ENCODE assay signal across 9 mouse cellular contexts in the genomic region with DNA sequence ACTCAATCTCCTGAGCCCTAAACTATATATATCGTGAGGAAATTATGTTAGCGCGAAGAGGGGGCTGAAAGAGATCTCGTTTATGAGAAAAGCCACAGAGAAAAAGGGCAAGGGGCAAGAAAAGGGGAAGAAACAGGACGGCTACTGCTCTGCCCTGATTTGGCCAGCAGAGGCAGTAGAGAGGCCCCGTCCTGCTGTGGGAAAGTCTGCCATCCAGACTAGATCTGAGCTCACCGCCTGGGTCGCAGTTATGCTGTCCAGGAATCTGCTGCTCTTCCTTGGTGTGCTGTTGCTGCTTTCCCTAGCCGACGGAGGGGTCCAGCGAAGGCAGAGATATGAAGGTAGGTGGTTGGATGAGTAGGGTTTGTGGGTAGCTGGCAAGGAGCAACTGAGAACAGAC. TPM values are rescaled to one million over a fixed set of nuclear protein-coding genes. Genes with fewer than 3 reads are reported as not detected.
DNase-seq lines count a peak whose midpoint lies in the region; ATAC-seq lines count a peak whose summit lies in the region.
"Had no signal": no experiment of that assay in that cellular context is flagged by ENCODE, and none has a peak within 500 bp of the region (broad histone marks: within the 10 kb centered on the region; RNA-seq: fewer than 3 reads in every experiment).

A gene (plus strand): TSS at position 189 of the 400 bp plus-strand sequence.

- no peaks in the 10 kb centered on the region for H3K4me1 ChIP-seq in heart, embryonic 12.5 days (replicated peaks)

- no peak for ATAC-seq in heart, embryonic 12.5 days (ENCODE audit: insufficient number of reproducible peaks, low FRiP score)

- H3K4me2 ChIP-seq in heart, embryonic 12.5 days: no peak within 1 kb of the TSS

- H3K9me3 ChIP-seq in heart, embryonic 12.5 days (replicated peaks): no peaks in the 10 kb centered on the region

- WGBS in heart, embryonic 12.5 days: 14% methylated on average over 11 of the region's 11 CpGs

- DNase-seq in heart, adult 8-10 months (ENCODE audit: low spot score): peak; percentile 6
- peak; percentile 44 for DNase-seq in 3T3-L1 (ENCODE audit: low read depth, low spot score)
- peak; percentile 6 for DNase-seq in T-cell, adult 2 months (ENCODE audit: low spot score)
- DNase-seq in embryo, embryonic 10.5 days (ENCODE audit: low spot score): peak; percentile 78
- peak; percentile 22 to 74 for DNase-seq in kidney, postnatal 36 days
- DNase-seq in natural killer cell, adult 2 months (ENCODE audit: low spot score in 2 of 2): peak; percentile 19 to 50
- DNase-seq in thymus, postnatal 4 days: peak; percentile 77

- H3K27ac ChIP-seq in heart, embryonic 12.5 days (ENCODE audit: poor library complexity, severe bottlenecking): no peak within 1 kb of the TSS

- H3K4me3 ChIP-seq in heart, embryonic 12.5 days: no peak within 1 kb of the TSS

- H3K9ac ChIP-seq in heart, embryonic 12.5 days: no peak within 1 kb of the TSS

- no peaks in the 10 kb centered on the region for H3K27me3 ChIP-seq in heart, embryonic 12.5 days (replicated peaks)

- H3K36me3 ChIP-seq in heart, embryonic 12.5 days: no peaks in the 10 kb centered on the region

RNA-seq across cellular contexts. Expression of the gene that starts here (rescaled TPM):
- not detected for total RNA-seq in heart, adult 8-10 months (2022)
- polyA plus RNA-seq in heart, embryonic 12.5 days (2016; fragmentation: Nextera tagmentation; extraction: Ambion mirVana): not detected in 2 replicates
- total RNA-seq: layer of hippocampus, postnatal 36 days had no signal

Comparison
In these comparisons a context has a peak if more than half of its experiments do, and no peak if none do; other contexts are left out.
1. Peak in DNase-seq in heart, adult 8-10 months; RNA of the gene not detected or under 1 TPM.
2. DNase-seq: peak in every context shown above with its lines; median percentile 78 in embryo, embryonic 10.5 days; 77 in thymus, postnatal 4 days; 48 in kidney, postnatal 36 days; 44 in 3T3-L1; 34 in natural killer cell, adult 2 months; 6 in heart, adult 8-10 months; 6 in T-cell, adult 2 months.